Mouse (Mus musculus) duodenum, adult 2 months (tissue): ENCODE data around the gene Spopl. TPM values are rescaled to one million over a fixed set of nuclear protein-coding genes. Genes with fewer than 3 reads are reported as not detected.

ENCODE experiments used
- polyA plus RNA-seq: library from polyadenylated mRNA; depleted of rRNA; stranded (reverse); fragments of >200 nt; gene quantifications from 2 replicates; pipeline ENCODE4 v1.2.3, GENCODE M21; 2012; ENCODE audit warnings: low replicate concordance; rRNA removed

The Spopl gene
- 0.29 and 0.79 TPM in 2 replicates for polyA plus RNA-seq

DNA sequence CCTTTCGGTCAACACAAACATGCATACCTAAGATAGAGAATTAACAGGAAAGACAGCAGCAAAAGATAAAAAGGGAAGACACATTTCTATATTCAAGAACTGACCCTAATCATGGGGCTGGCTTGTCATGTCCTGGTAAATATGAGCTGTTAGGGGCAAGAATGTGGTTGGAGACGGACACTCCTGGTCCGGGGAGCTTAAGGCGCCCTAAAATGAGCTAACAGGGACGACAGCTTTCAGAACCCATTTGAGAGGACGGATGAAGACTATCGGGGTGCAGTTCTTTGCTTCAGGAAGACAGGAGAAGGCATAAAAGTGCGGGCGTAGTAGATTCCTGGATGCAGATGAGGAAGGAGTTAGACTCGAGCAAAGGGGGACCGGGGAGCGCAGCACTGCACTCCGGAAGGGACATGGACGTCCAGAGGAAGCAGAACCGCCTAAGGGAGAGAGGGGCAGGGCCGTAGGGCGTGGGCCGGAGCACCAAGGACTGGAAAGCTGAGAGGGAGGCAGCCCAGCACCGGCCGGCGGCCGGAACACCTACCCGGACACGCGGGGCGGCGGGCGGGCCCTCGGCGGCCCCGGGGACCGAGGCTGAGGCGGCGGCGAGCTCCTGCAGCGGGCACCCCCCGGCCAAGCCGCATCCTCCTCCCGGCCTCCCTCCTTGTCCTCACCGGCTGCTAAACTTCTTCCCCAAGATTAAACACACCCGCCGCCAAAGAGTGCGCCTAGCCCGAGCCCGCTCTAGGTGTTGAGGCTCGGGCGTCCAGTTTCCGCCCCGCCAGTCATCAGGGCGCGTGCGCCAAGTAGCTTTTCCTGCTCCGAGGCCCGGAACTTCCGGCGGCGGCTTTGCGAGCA, at the start of gene Spopl:
Gene Spopl (minus strand): TSS at position 805 of the 855 bp plus-strand sequence.

